Mouse (Mus musculus) embryo, embryonic 10.5 days (tissue): ENCODE measurements around the gene Dnah5.
"Not testable (repeated sequence)": the region's sequence is repeated elsewhere in the genome, so short reads cannot be mapped to it uniquely, and the experiment has no call there.

Experiments used
- DNase-seq: peaks from one replicate; pipeline ENCODE4 v3.0.0-alpha.2; 2015; ENCODE audit warnings: low spot score

Dnah5 gene

DNA sequence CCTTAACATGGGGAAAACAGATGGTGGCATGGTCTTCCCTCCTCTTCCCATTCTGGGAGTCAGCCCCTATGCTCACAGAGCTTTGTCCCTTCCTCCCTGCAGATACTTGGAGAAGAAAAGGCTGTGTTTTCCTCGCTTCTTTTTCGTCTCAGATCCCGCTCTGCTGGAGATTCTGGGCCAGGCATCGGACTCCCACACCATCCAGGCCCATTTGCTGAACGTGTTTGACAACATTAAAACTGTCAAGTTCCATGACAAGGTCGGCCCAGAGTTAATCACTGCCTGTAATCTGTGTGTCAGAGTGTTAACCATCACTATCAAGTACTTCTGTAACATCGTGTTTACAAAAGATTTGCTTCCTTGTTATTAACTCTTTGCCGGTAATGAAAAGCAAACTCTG lies 103.6 kb downstream of the Dnah5 start:
- no peak for DNase-seq

GRCm38 (mm10) chr15:28307884-28308283 lies 104.3 kb downstream of the Dnah5 start:
- DNase-seq, result peak; percentile 8

DNA sequence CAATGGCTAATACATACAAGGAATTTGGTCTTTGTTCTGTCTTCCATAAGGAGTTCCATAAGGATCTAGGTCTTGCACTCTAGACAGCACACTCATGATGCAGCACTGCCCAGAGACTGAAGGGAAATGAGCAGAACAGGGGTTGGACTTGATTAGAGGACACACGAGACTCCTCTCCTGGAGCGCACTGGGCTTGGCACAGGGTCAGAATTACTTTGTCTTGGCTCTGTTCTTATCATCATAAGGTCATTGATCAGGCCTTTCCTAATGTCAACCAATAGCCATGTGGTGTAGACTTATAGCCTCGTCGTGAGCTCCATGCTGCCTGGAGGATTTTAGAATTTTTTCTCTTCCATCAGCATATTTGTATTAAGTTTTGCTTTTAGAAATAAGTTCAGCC lies 107.0 kb downstream of the Dnah5 start:
- no peak for DNase-seq

GRCm38 (mm10) chr15:28313451-28313850 lies 109.9 kb downstream of the Dnah5 start:
- DNase-seq, result no peak

DNA sequence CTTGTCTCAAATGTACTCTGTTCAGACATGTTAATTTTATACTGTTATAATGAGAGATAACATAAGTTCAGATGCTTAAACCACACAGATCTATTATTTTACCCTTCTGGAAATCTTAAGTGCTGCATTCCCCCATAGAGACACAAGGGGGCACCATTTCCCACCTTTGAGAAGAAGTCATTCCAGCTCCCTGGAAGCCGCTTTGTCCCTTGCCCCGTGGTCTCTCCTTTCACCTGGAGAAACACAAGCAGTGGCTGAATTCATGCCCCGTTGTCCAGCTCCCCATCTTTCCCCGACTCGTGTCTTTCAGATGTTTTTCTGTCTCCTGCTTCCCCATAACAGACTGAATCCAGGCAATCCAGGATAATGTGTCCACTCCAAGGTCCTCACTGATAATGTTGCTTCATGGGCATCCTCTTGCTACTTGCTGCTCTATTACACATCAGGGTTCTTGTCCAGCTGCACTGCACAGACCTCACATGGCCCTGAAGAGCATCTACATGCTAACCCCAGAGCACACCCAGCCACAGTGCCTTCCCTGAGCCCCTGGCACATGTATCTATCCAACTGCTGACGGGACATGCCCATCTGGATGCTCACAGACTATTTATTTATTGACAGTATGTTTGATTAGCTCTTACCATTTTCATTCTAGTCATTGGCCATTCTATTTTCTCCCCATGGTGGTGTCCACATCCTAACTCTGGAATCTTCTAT lies 112.4 kb downstream of the Dnah5 start:
- DNase-seq, result peak; percentile 84

DNA sequence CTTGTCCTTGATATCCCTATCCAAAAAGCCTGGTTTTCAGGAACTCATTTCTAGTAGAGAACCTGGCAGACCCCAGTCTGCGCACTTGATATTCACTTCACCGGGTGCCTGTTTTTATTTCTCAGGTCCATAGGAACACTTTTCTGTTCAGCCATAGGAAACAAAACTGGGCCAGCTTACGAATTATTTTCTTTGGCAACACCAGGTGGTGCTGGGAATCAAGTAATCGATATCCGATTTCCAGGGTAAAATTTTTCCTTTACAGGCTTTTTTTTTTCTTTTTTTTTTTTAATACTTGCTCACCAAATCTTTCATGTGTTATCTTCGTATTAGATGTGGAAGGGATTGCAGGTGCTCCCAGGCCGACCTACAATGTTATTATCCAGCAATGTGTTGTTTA lies 119.0 kb downstream of the Dnah5 start:
- no peak for DNase-seq

DNA sequence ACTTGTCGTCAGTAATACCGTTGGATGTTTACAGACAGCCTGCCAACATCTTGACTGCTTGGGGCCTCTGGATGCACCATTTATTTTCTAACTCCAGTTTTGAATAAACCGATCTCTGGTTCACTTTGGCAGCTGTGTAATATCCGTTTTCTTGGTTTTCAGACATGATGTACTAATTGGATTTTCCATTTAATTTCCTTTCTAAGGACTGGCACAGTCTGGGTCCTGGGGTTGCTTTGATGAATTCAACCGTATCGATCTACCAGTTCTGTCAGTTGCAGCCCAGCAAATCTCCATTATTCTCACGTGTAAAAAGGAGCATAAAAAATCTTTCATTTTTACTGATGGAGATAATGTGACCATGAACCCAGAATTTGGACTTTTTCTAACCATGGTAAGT lies 123.4 kb downstream of the Dnah5 start:
- no peak for DNase-seq

DNA sequence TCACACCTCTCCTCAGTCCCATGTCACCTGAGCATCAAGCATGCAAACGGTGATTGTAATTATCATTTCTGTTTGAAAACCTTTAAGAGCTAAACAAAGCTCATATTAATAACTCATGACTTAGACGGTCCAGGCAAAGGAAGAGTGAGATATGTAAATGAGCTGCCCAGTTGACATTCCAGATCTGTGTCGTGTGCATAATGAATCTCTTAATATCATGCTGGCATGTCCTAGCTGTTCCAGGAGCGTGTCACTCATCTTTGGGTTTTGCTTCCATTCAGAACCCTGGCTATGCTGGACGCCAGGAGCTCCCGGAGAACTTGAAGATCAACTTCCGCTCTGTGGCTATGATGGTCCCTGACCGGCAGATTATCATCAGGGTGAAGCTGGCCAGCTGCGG lies 123.9 kb downstream of the Dnah5 start:
- no peak for DNase-seq

GRCm38 (mm10) chr15:28341151-28341550 lies 137.6 kb downstream of the Dnah5 start:
- no peak for DNase-seq

DNA sequence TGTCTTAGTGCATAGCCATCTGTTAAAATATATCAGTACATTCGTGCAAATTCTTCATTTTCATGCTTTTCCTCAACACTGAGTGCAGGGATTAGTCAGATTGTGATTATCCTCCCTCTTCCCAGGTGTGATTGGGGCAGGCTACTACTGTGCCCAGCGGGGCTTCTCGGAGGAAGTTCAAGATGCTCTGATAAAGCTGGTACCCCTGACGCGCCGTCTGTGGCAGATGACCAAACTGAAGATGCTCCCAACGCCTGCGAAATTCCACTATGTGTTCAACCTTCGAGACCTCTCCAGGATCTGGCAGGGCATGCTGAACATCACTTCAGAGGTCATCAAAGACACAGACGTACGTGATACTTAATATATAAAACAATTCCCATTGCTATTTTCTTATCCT lies 164.0 kb downstream of the Dnah5 start:
- no peak for DNase-seq

GRCm38 (mm10) chr15:28370431-28370830 lies 166.9 kb downstream of the Dnah5 start:
- DNase-seq, result no peak

DNA sequence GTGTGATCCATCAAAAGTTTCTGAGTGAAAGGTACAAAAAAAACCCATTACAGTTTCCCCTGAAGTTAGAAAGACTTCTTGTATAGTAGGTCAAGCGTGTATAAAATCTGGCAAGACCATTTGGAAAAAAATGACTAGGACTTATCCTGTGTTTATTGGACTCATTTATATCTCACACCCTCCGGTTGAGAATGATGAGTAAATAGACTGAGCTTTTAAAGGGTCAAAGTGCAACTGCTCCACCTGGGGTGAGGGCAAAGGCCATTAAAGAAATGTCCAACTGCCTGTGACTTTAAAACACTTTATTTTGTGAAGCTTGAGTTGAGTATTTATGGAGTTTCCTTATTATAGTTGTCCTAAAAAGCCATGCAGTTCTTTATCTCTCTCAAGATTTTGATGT lies 168.0 kb downstream of the Dnah5 start:
- peak; percentile 5 for DNase-seq

DNA sequence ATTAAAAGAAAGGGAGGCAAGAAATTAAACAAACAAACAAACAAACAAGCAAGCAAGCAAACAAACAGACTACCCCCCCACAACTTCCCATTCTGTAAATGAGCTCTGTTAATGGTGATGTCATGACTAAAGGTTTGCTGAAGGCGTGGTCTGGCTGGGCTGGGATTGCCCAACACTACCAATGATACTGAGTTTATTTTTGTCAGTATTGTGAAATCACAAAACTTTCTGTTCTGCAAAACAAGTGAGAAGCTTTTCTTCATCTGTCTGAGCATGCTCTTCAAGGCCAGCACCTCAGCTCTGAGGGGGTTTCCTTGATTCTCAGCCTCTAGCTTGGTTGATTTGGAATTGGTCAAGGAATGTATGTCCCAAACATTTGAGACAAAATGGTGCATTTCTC lies 170.8 kb downstream of the Dnah5 start:
- no peak for DNase-seq

DNA sequence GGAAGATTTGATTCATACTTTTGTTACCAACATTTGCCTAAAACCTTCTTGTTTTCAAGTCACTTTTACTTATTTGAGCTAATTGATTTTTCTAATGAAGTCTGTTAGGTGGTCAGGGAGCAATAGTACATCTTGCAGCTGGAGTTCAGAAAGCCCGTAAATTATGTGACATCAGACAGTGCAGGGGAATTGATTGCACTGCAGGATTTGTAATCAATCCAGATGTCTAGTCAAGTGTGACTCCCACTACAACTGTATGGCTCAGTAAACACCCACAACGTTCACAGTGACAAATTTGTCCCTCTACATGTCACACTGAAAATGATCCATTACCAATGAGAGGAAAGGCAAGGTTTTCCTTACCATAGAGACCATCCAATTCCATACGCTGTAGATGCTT lies 177.4 kb downstream of the Dnah5 start:
- DNase-seq, result no peak

GRCm38 (mm10) chr15:28393723-28394122 lies 190.2 kb downstream of the Dnah5 start:
- DNase-seq, result not testable (repeated sequence)

DNA sequence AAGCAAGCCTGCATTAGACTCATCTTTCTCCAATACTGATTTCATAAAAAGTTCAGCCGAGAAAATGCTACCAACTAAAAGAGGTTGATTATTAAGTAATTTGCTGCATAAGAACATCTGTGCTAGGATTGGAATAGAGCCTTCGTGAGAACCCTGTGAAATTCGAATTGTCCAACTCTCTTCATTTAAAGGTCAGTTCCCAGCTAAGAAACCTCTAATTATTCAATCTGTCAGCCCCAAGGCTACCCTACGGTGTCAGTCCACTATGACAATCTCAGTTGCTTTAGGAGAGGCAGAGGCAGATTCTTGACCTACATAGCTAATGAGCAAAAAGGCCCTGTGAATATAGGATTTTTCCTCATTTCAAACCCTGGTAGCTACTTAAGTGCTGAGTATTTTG lies 191.9 kb downstream of the Dnah5 start:
- no peak for DNase-seq

GRCm38 (mm10) chr15:28398472-28398871 lies 194.9 kb downstream of the Dnah5 start:
- DNase-seq, result no peak

DNA sequence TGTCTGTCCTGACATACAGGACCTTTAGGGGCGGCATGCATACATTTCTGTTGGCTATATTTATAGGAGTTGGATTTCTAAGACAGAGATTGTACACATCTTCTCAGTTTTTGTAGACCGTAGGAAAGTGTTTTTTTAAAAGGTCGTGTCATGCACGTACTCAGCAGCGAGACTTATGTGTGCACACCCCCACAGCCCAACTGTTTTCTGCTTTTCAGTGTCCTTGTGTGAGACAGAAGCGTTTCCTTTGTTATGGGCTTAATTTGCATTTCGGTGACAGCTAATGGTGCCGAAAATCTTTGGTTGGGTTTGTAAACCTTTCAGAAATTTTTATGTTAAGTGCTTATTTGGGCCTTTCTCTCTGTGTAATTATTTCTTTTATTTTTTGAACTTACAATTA lies 195.7 kb downstream of the Dnah5 start:
- DNase-seq, result no peak

GRCm38 (mm10) chr15:28404630-28405029 lies 201.1 kb downstream of the Dnah5 start:
- no peak for DNase-seq

DNA sequence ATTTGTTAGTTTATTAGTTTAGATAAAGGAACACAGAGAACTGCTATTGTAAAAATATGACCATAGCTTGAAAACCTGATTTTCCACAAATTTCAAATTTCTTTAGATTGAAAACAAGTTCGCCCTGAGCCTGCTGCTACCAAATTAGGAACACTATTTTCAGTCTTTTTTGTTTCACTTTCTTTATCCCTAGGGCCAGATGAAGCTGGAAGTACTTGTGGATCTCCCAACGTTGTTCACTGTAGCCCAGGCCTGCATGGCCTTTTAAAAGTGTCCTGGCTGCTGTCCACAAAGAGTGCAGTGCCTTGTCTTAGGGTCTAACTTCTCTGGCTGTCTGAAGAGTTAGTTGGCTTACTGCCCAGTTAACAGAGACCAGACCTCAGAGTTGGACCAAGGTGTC lies 201.6 kb downstream of the Dnah5 start:
- DNase-seq, result no peak

DNA sequence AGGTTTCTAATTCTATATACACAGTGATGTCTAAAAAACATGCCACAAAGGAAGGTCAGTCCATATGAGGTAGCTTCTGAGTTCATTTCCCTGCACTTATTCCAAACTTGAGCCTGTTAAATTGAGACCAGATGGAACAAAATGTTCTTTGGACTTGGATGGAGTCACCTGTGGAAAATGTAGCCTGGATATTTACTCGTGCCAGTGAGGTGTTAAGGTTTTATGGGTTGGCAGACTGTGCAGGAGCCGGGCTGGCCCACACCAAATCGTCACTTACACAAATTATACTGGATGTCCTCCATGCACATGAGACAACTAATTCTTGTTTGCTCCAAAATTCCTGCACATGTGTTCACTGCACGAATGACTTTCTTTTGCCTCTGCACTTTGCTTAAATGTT lies 236.2 kb downstream of the Dnah5 start:
- no peak for DNase-seq

- no peak for DNase-seq
Observed at GRCm38 (mm10) chr15:28444494-28444893, 240.9 kb downstream of the Dnah5 start.

DNA sequence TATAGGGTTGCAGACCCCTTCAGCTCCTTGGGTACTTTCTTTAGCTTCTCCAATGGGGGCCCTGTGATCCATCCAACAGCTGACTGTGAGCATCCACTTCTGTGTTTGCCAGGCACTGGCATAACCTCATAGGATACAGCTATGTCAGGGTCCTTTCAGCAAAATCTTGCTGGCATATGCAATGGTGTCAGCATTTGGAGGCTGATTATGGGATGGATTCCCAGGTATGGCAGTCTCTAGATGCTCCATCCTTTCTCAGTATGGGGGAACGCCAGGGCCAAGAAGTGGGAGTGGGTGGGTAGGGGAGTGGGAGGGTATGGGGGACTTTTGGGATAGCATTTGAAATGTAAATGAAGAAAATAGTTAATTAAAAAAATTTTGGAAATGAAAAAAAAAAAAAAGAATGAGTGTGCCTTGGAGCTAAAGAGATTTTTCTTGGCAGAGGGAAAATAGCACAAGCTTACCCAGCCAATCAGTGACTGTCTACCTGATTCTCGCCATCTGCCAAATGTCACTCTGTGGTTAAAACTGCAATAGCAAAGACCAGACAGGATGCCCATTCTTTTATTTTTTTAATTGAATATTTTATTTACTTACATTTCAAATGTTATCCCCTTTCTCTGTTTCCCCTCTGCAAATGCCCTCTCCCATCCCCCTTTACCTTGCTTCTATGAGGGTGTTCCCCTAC lies 257.7 kb downstream of the Dnah5 start:
- not testable (repeated sequence) for DNase-seq
